Mouse (Mus musculus): ENCODE results near the gene Ccl9. TPM values are rescaled to one million over a fixed set of nuclear protein-coding genes. Genes with fewer than 3 reads are reported as not detected.

The Ccl9 gene
- polyA plus RNA-seq, 1 experiment from 2014 or later = 3.6 TPM

GRCm38 (mm10) chr11:83598207-83598837 lies 19.9 kb upstream of the Ccl9 start:
- Histone ChIP-seq H3K9ac (no peak overlapping the region), H3K4me2 (no peak overlapping the region), H3K4me3 (no peak overlapping the region), H3K27ac (peak overlapping the region; percentile 52), H3K4me1 (no peaks in the 10 kb centered on the region), H3K9me3 (no peaks in the 10 kb centered on the region), H3K27me3 (no peaks in the 10 kb centered on the region), H3K36me3 (no peaks in the 10 kb centered on the region)
- no peak for ATAC-seq (ENCODE audit: insufficient number of reproducible peaks, insufficient read depth, low FRiP score, low TSS enrichment, low read depth)
- WGBS = 70% methylated on average over 3 of the region's 3 CpGs

- Histone ChIP-seq H3K9me3 (no peaks in the 10 kb centered on the region), H3K27ac (peak overlapping the region; percentile 52), H3K9ac (no peak overlapping the region), H3K4me1 (no peaks in the 10 kb centered on the region), H3K27me3 (no peaks in the 10 kb centered on the region), H3K36me3 (no peaks in the 10 kb centered on the region), H3K4me2 (no peak overlapping the region), H3K4me3 (no peak overlapping the region)
- no peak for ATAC-seq (ENCODE audit: insufficient number of reproducible peaks, insufficient read depth, low FRiP score, low TSS enrichment, low read depth)
- 82% methylated on average over 7 of the region's 7 CpGs for WGBS
Measured at GRCm38 (mm10) chr11:83597796-83598195, 19.4 kb upstream of the Ccl9 start.

GRCm38 (mm10) chr11:83595669-83596455 lies 17.4 kb upstream of the Ccl9 start:
- Histone ChIP-seq H3K4me2 (no peak overlapping the region), H3K36me3 (no peaks in the 10 kb centered on the region), H3K27ac (no peak overlapping the region), H3K9ac (no peak overlapping the region), H3K9me3 (no peaks in the 10 kb centered on the region), H3K4me3 (no peak overlapping the region), H3K27me3 (no peaks in the 10 kb centered on the region), H3K4me1 (no peaks in the 10 kb centered on the region)
- no peak for ATAC-seq (ENCODE audit: insufficient number of reproducible peaks, insufficient read depth, low FRiP score, low TSS enrichment, low read depth)
- 73% methylated on average over 7 of the region's 7 CpGs for WGBS

- ATAC-seq (ENCODE audit: insufficient number of reproducible peaks, insufficient read depth, low FRiP score, low TSS enrichment, low read depth) = no peak
- Histone ChIP-seq H3K36me3 (no peaks in the 10 kb centered on the region), H3K4me3 (no peak overlapping the region), H3K4me2 (no peak overlapping the region), H3K4me1 (no peaks in the 10 kb centered on the region), H3K27me3 (no peaks in the 10 kb centered on the region), H3K9ac (no peak overlapping the region), H3K27ac (no peak overlapping the region), H3K9me3 (no peaks in the 10 kb centered on the region)
- 89% methylated on average over 5 of the region's 5 CpGs for WGBS
Measured at GRCm38 (mm10) chr11:83593453-83593852, 15.0 kb upstream of the Ccl9 start.

- Histone ChIP-seq H3K9ac (no peak within 1 kb of the TSS), H3K9me3 (no peaks in the 10 kb centered on the region), H3K36me3 (no peaks in the 10 kb centered on the region), H3K4me3 (no peak within 1 kb of the TSS), H3K4me2 (no peak within 1 kb of the TSS), H3K27ac (no peak within 1 kb of the TSS), H3K27me3 (no peaks in the 10 kb centered on the region), H3K4me1 (no peaks in the 10 kb centered on the region)
- 28% methylated on average over 2 of the region's 2 CpGs for WGBS
- no peak for ATAC-seq (ENCODE audit: insufficient number of reproducible peaks, insufficient read depth, low FRiP score, low TSS enrichment, low read depth)
Measured at GRCm38 (mm10) chr11:83592853-83593252, 14.4 kb upstream of the Ccl9 start, which contains the start of gene Ccl6. TSS of gene Ccl6 (minus strand) at chr11:83593087.

- H3K9ac ChIP-seq = no peak overlapping the region
- H3K36me3 ChIP-seq = no peaks in the 10 kb centered on the region
- no peak overlapping the region for H3K4me2 ChIP-seq
- no peak for ATAC-seq (ENCODE audit: insufficient number of reproducible peaks, insufficient read depth, low FRiP score, low TSS enrichment, low read depth)
- 79% methylated on average over 2 of the region's 2 CpGs for WGBS
- no peaks in the 10 kb centered on the region for H3K9me3 ChIP-seq
- H3K4me3 ChIP-seq = no peak overlapping the region
- no peaks in the 10 kb centered on the region for H3K4me1 ChIP-seq
- no peak overlapping the region for H3K27ac ChIP-seq
- H3K27me3 ChIP-seq = no peaks in the 10 kb centered on the region
Measured at GRCm38 (mm10) chr11:83584232-83584631, 5.8 kb upstream of the Ccl9 start.

- no peak overlapping the region for H3K4me2 ChIP-seq
- no peak overlapping the region for H3K9ac ChIP-seq
- no peak overlapping the region for H3K27ac ChIP-seq
- no peaks in the 10 kb centered on the region for H3K9me3 ChIP-seq
- H3K36me3 ChIP-seq = no peaks in the 10 kb centered on the region
- no peaks in the 10 kb centered on the region for H3K4me1 ChIP-seq
- no peaks in the 10 kb centered on the region for H3K27me3 ChIP-seq
- H3K4me3 ChIP-seq = no peak overlapping the region
- no peak for ATAC-seq (ENCODE audit: insufficient number of reproducible peaks, insufficient read depth, low FRiP score, low TSS enrichment, low read depth)
Measured at GRCm38 (mm10) chr11:83583450-83583754, 5.0 kb upstream of the Ccl9 start.

GRCm38 (mm10) chr11:83582626-83583449 lies 4.4 kb upstream of the Ccl9 start:
- Histone ChIP-seq H3K4me1 (no peaks in the 10 kb centered on the region), H3K36me3 (no peaks in the 10 kb centered on the region), H3K4me3 (no peak overlapping the region), H3K27ac (no peak overlapping the region), H3K9me3 (no peaks in the 10 kb centered on the region), H3K27me3 (no peaks in the 10 kb centered on the region), H3K4me2 (no peak overlapping the region), H3K9ac (no peak overlapping the region)
- WGBS = 60% methylated on average over 4 of the region's 4 CpGs
- ATAC-seq (ENCODE audit: insufficient number of reproducible peaks, insufficient read depth, low FRiP score, low TSS enrichment, low read depth) = no peak

GRCm38 (mm10) chr11:83581626-83582610 lies 3.5 kb upstream of the Ccl9 start:
- Histone ChIP-seq H3K9ac (no peak overlapping the region), H3K9me3 (no peaks in the 10 kb centered on the region), H3K27ac (no peak overlapping the region), H3K4me2 (no peak overlapping the region), H3K27me3 (no peaks in the 10 kb centered on the region), H3K4me3 (no peak overlapping the region), H3K4me1 (no peaks in the 10 kb centered on the region), H3K36me3 (no peaks in the 10 kb centered on the region)
- WGBS = 77% methylated on average over 4 of the region's 4 CpGs
- ATAC-seq (ENCODE audit: insufficient number of reproducible peaks, insufficient read depth, low FRiP score, low TSS enrichment, low read depth) = no peak

- Histone ChIP-seq H3K9me3 (no peaks in the 10 kb centered on the region), H3K36me3 (no peaks in the 10 kb centered on the region), H3K4me1 (no peaks in the 10 kb centered on the region), H3K27me3 (no peaks in the 10 kb centered on the region), H3K4me3 (no peak overlapping the region), H3K4me2 (no peak overlapping the region), H3K27ac (no peak overlapping the region), H3K9ac (no peak overlapping the region)
- WGBS = 65% methylated on average over 1 of the region's 1 CpGs
- no peak for ATAC-seq (ENCODE audit: insufficient number of reproducible peaks, insufficient read depth, low FRiP score, low TSS enrichment, low read depth)
Measured at GRCm38 (mm10) chr11:83580699-83581232, 2.3 kb upstream of the Ccl9 start.

- Histone ChIP-seq H3K36me3 (no peaks in the 10 kb centered on the region), H3K9me3 (no peaks in the 10 kb centered on the region), H3K4me3 (no peak overlapping the region), H3K27ac (no peak overlapping the region), H3K4me2 (no peak overlapping the region), H3K4me1 (no peaks in the 10 kb centered on the region), H3K27me3 (no peaks in the 10 kb centered on the region), H3K9ac (no peak overlapping the region)
- ATAC-seq (ENCODE audit: insufficient number of reproducible peaks, insufficient read depth, low FRiP score, low TSS enrichment, low read depth) = no peak
- 76% methylated on average over 3 of the region's 3 CpGs for WGBS
Measured at GRCm38 (mm10) chr11:83578999-83579398, 563 bp upstream of the Ccl9 start.

Data from embryonic facial prominence, embryonic 13.5 days (tissue).